Mouse (Mus musculus): ENCODE measurements at regions not wholly inside any gene's neighbourhood (a gene's known extent, or its start where the extent isn't known, plus 50 kb on each side); places are given as distances from the start of the nearest gene placed in this dataset.

- DNase-seq: peak; percentile 85 to 90
Measured at GRCm38 (mm10) chr4:53217608-53218290, 58.1 kb upstream of the Abca1 start.

- no peak for DNase-seq
Measured at GRCm38 (mm10) chr4:53212541-53212940, 52.8 kb upstream of the Abca1 start.

- DNase-seq: no peak
Measured at GRCm38 (mm10) chr4:53210685-53211084, 51.0 kb upstream of the Abca1 start.
